Mouse (Mus musculus): ENCODE data around the gene Tgfb1i1.
A peak's percentile ranks its signal among the peaks of the same experiment; 100 is the strongest.

The Tgfb1i1 gene

DNA sequence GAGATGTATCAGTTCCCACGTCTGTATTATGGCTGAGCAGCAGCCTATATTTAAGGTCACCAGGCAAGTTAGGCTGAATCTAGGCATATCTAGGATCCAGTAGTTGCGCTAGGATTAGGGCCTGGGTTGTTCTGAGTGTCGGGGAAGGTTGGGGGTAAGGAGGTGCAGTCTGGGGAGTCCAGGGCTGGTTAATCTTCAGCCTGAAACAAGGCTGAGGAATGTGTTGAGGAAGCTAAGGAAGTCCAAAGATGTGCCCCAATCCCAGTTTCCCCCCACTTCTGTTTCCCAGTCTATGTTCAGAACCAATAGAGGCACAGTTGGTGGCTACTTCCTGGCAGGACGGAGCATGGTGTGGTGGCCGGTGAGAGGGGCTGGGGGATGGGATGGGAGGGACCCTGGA lies 19.4 kb downstream of the Tgfb1i1 start:
- TF ChIP-seq NANOG (IDR thresholded peaks at IDR 0.05; ENCODE audit: borderline replicate concordance, low read length), result no peak
- Histone ChIP-seq H3K4me3 (replicated peaks; ENCODE audit: low read length) (no peak overlapping the region), H3K4me1 (replicated peaks; ENCODE audit: low read depth, low read length) (peaks cover 34% of the 10 kb centered on the region), H3K27me3 (ENCODE audit: insufficient read depth, low read length) (peaks cover 54% of the 10 kb centered on the region), H3K36me3 (ENCODE audit: insufficient read depth, low read length) (no peaks in the 10 kb centered on the region), H3K9me3 (ENCODE audit: low read length) (no peaks in the 10 kb centered on the region)

DNA sequence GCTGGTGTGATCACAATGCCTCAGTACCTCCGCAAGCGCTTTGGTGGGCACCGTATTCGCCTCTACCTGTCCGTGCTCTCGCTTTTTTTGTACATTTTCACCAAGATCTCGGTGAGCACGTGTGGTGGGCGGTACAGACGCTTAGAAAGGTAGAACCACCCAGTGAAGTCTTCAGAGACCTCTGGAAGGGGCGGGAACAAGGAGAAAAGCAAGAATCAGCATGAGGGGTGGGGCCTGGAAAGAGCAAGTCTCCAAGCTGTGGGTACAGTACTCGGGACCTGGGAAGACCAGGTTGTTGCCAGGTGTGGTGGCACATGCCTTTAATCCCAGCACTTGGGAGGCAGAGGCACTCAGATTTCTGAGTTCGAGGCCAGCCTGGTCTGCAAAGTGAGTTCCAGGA lies 20.8 kb downstream of the Tgfb1i1 start:
- TF ChIP-seq CTCF (conservative IDR thresholded peaks at IDR 0.05; ENCODE audit: low read length), result no peak
- TF ChIP-seq NANOG (IDR thresholded peaks at IDR 0.05; ENCODE audit: borderline replicate concordance, low read length), result no peak
- no peak for TF ChIP-seq POU5F1 (IDR thresholded peaks at IDR 0.05; ENCODE audit: borderline replicate concordance, low read length)

DNA sequence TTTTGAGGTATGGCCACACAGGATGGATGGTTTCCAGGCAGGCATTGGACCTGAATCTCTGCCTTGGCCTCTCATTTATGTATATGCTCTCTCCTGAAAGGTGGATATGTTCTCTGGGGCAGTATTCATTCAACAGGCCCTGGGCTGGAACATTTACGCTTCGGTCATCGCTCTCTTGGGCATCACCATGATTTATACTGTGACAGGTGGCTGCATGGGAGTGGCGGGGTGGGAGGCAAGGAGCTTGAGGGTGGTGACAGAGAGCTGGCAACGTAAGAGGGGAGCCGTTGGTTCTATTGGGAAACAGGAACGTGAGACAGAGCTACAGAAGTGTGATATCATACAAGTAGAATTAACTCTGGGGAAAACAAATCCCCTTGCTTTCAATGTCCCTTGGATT lies 21.2 kb downstream of the Tgfb1i1 start:
- Histone ChIP-seq H3K9me3 (ENCODE audit: low read length) (no peaks in the 10 kb centered on the region), H3K36me3 (ENCODE audit: insufficient read depth, low read length) (peaks cover 8% of the 10 kb centered on the region), H3K4me3 (replicated peaks; ENCODE audit: low read length) (peak overlapping the region; percentile 41; the same call in 1 of the 2 replicates), H3K27me3 (ENCODE audit: insufficient read depth, low read length) (peaks cover 59% of the 10 kb centered on the region), H3K4me1 (replicated peaks; ENCODE audit: low read depth, low read length) (peaks cover 45% of the 10 kb centered on the region)
- TF ChIP-seq POU5F1 (IDR thresholded peaks at IDR 0.05; ENCODE audit: borderline replicate concordance, low read length), result no peak
- no peak for TF ChIP-seq NANOG (IDR thresholded peaks at IDR 0.05; ENCODE audit: borderline replicate concordance, low read length)
- no peak for TF ChIP-seq CTCF (conservative IDR thresholded peaks at IDR 0.05; ENCODE audit: low read length)

More for the DNA sequence above, 20.8 kb downstream of the Tgfb1i1 start:
- Histone ChIP-seq H3K9me3 (ENCODE audit: low read length) (no peaks in the 10 kb centered on the region), H3K27me3 (ENCODE audit: insufficient read depth, low read length) (peaks cover 62% of the 10 kb centered on the region), H3K4me1 (replicated peaks; ENCODE audit: low read depth, low read length) (peaks cover 45% of the 10 kb centered on the region), H3K4me3 (replicated peaks; ENCODE audit: low read length) (peak overlapping the region; percentile 41), H3K36me3 (ENCODE audit: insufficient read depth, low read length) (peaks cover 7% of the 10 kb centered on the region; the same call in 1 of the 2 replicates)

DNA sequence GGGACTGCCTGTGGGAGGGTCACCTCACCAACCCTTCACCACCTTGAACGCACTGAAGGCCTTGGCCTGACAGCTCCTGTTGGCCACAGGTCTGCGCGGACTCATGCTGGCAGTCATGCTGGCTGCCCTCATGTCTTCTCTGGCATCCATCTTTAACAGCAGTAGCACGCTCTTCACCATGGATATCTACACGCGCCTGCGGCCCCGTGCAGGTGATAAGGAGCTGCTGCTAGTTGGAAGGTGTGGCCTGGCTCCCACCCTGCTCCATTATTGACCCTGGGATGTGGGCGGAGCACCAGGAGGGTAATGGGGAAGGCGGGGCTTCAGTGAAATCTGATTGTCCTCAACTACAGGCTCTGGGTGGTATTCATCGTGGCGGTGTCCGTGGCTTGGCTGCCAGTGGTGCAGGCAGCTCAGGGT lies 23.8 kb downstream of the Tgfb1i1 start:
- H3K36me3 ChIP-seq (ENCODE audit: insufficient read depth, low read length), result peaks cover 31% of the 10 kb centered on the region
- peaks cover 52% of the 10 kb centered on the region for H3K4me1 ChIP-seq (replicated peaks; ENCODE audit: low read depth, low read length)
- peaks cover 45% of the 10 kb centered on the region for H3K27me3 ChIP-seq (ENCODE audit: insufficient read depth, low read length)
- H3K4me3 ChIP-seq (replicated peaks; ENCODE audit: low read length), result peak overlapping the region; percentile 56
- TF ChIP-seq POU5F1 (IDR thresholded peaks at IDR 0.05; ENCODE audit: borderline replicate concordance, low read length), result no peak
- TF ChIP-seq NANOG (IDR thresholded peaks at IDR 0.05; ENCODE audit: borderline replicate concordance, low read length), result no peak
- no peak for TF ChIP-seq CTCF (conservative IDR thresholded peaks at IDR 0.05; ENCODE audit: low read length)
- no peaks in the 10 kb centered on the region for H3K9me3 ChIP-seq (ENCODE audit: low read length)

DNA sequence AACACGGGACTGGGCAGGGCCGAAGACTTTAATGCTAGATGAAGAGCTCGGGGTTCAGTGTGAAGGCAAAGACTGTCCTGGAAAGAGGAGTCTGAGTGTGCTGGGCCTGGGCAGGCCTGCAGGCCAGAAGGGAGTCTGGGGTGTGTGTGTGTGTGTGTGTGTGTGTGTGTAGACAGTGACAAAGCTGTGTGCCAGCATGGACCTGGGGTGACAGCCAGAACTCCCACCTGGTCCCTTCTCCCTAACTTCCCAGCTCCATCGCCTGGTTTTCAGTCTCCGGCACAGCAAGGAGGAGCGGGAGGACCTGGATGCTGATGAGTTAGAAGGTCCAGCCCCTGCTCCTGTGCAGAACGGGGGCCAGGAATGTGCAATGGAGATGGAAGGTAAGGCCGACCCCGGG lies 24.9 kb downstream of the Tgfb1i1 start:
- H3K36me3 ChIP-seq (ENCODE audit: insufficient read depth, low read length), result peaks cover 42% of the 10 kb centered on the region
- peaks cover 36% of the 10 kb centered on the region for H3K27me3 ChIP-seq (ENCODE audit: insufficient read depth, low read length)
- no peaks in the 10 kb centered on the region for H3K9me3 ChIP-seq (ENCODE audit: low read length)
- TF ChIP-seq POU5F1 (IDR thresholded peaks at IDR 0.05; ENCODE audit: borderline replicate concordance, low read length), result no peak
- TF ChIP-seq NANOG (IDR thresholded peaks at IDR 0.05; ENCODE audit: borderline replicate concordance, low read length), result no peak
- TF ChIP-seq CTCF (conservative IDR thresholded peaks at IDR 0.05; ENCODE audit: low read length), result no peak
- no peak overlapping the region for H3K4me3 ChIP-seq (replicated peaks; ENCODE audit: low read length)
- peaks cover 60% of the 10 kb centered on the region for H3K4me1 ChIP-seq (replicated peaks; ENCODE audit: low read depth, low read length)

DNA sequence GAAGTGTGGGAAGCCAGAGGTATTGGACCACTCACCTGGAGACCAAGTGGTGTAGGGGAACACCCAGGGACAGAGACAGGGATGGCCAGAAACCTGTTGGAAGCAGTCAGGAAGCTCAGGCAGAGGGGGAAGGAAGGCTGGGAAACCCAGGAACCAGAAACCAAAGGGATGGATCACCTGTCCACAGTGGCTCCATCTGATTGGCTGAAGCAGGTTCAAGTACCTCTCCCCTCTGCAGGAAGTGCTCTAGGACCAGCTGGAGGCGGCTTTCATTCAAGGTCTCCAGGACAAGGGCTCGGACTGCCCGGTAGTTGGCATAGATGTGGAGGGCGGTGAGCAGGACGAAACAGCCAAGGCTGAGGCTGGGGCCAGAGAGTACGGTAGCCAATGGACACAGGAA lies 29.4 kb downstream of the Tgfb1i1 start:
- peaks cover 8% of the 10 kb centered on the region for H3K27me3 ChIP-seq (ENCODE audit: insufficient read depth, low read length)
- H3K4me1 ChIP-seq (replicated peaks; ENCODE audit: low read depth, low read length), result peaks cover 44% of the 10 kb centered on the region
- H3K4me3 ChIP-seq (replicated peaks; ENCODE audit: low read length), result peak overlapping the region; percentile 44
- no peak for TF ChIP-seq POU5F1 (IDR thresholded peaks at IDR 0.05; ENCODE audit: borderline replicate concordance, low read length)
- no peak for TF ChIP-seq CTCF (conservative IDR thresholded peaks at IDR 0.05; ENCODE audit: low read length)
- no peak for TF ChIP-seq NANOG (IDR thresholded peaks at IDR 0.05; ENCODE audit: borderline replicate concordance, low read length)
- H3K9me3 ChIP-seq (ENCODE audit: low read length), result no peaks in the 10 kb centered on the region
- H3K36me3 ChIP-seq (ENCODE audit: insufficient read depth, low read length), result peaks cover 53% of the 10 kb centered on the region

DNA sequence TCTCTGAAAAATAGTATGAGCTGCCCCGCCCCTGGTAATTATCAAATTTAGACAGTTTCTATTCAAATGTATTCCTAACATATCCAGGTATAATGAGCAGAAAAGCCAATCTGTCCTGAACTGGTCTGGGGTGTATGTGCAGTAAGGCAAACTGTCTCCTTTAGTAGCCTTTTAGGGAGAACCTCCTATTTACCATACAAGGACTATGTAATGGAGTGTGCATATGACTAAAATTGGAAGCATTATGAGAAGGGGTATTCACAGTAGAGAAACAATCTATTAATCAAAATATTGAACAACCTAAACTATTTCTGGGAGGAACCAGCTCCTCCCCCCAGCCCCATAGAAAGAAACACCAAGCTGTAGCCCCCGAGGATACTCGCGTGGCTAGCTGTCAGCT lies 33.1 kb downstream of the Tgfb1i1 start:
- peaks cover 7% of the 10 kb centered on the region for H3K9me3 ChIP-seq (ENCODE audit: low read length)
- peaks cover 35% of the 10 kb centered on the region for H3K36me3 ChIP-seq (ENCODE audit: insufficient read depth, low read length)
- no peak for TF ChIP-seq POU5F1 (IDR thresholded peaks at IDR 0.05; ENCODE audit: borderline replicate concordance, low read length)
- TF ChIP-seq CTCF (conservative IDR thresholded peaks at IDR 0.05; ENCODE audit: low read length), result no peak
- no peak for TF ChIP-seq NANOG (IDR thresholded peaks at IDR 0.05; ENCODE audit: borderline replicate concordance, low read length)
- no peaks in the 10 kb centered on the region; the same call in 1 of the 2 replicates for H3K27me3 ChIP-seq (ENCODE audit: insufficient read depth, low read length)
- H3K4me3 ChIP-seq (replicated peaks; ENCODE audit: low read length), result no peak overlapping the region
- peaks cover 32% of the 10 kb centered on the region for H3K4me1 ChIP-seq (replicated peaks; ENCODE audit: low read depth, low read length)

DNA sequence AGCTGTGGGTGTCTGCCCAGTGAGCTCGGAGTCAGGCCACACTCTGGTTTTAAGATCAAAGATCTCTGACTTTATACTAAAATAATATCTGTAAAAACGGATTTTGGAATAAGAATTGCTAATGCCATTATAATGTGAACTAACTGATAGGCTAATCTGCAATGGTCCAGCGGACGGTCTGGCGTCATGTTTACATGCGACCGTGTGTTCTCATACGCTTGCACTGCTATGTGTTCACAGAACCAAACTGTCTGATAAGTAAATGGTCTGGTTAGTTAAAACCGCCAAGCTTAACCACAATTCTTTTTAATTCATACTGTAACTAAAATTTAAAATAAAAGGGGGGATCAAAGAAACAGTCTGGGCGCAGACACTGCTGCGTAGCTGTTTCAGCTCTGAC lies 35.2 kb downstream of the Tgfb1i1 start:
- Histone ChIP-seq H3K4me1 (replicated peaks; ENCODE audit: low read depth, low read length) (peaks cover 29% of the 10 kb centered on the region), H3K36me3 (ENCODE audit: insufficient read depth, low read length) (peaks cover 17% of the 10 kb centered on the region)
- TF ChIP-seq CTCF (conservative IDR thresholded peaks at IDR 0.05; ENCODE audit: low read length) (no peak), NANOG (IDR thresholded peaks at IDR 0.05; ENCODE audit: borderline replicate concordance, low read length) (no peak), POU5F1 (IDR thresholded peaks at IDR 0.05; ENCODE audit: borderline replicate concordance, low read length) (no peak)

DNA sequence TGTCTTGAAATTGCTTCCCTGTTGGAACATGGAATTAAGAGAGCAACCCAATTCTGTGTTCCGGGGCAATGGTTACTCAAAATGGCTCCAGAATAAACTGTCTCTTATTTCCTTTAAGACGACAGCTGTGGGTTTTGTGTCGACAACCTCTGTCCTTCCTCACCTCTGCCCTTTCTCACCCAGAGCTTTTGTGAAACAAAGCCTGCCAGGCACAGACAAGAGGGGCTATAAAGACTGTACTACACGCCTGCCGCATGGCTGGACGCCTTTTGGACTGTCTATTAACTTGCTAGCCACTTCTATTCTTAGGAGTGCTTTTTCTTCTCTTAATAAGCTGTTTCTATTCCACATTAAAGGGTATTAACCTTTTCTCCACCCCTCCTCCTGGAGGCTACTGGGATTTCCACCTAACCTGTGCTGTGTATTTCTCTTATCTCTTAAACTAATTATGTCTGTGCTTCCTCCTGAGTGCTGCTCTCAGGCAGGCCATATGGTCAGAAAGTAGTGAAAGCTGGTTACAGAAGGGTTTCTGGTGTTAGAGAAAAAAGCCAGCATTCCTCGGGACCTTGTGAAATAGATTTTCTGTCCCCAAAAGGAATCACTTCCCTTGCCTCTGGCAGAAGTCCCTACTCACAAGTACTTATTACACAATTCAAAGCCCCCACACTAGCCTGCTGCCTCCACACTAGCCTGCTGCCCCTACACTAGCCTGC lies 36.1 kb downstream of the Tgfb1i1 start:
- H3K9me3 ChIP-seq (ENCODE audit: low read length), result peaks cover 7% of the 10 kb centered on the region
- H3K36me3 ChIP-seq (ENCODE audit: insufficient read depth, low read length), result peaks cover 26% of the 10 kb centered on the region
- H3K27me3 ChIP-seq (ENCODE audit: insufficient read depth, low read length), result no peaks in the 10 kb centered on the region; the same call in 1 of the 2 replicates
- TF ChIP-seq POU5F1 (IDR thresholded peaks at IDR 0.05; ENCODE audit: borderline replicate concordance, low read length) (no peak), CTCF (conservative IDR thresholded peaks at IDR 0.05; ENCODE audit: low read length) (no peak), NANOG (IDR thresholded peaks at IDR 0.05; ENCODE audit: borderline replicate concordance, low read length) (no peak)
- H3K4me1 ChIP-seq (replicated peaks; ENCODE audit: low read depth, low read length), result peaks cover 20% of the 10 kb centered on the region
- H3K4me3 ChIP-seq (replicated peaks; ENCODE audit: low read length), result no peak overlapping the region

More for the DNA sequence above, 35.2 kb downstream of the Tgfb1i1 start:
- Histone ChIP-seq H3K9me3 (ENCODE audit: low read length) (peaks cover 7% of the 10 kb centered on the region), H3K4me3 (replicated peaks; ENCODE audit: low read length) (no peak overlapping the region), H3K27me3 (ENCODE audit: insufficient read depth, low read length) (no peaks in the 10 kb centered on the region; the same call in 1 of the 2 replicates)

All from E14TG2a.4 (cell line).